Mouse (Mus musculus): ENCODE measurements around the gene Carnmt1.

Carnmt1 gene

DNA sequence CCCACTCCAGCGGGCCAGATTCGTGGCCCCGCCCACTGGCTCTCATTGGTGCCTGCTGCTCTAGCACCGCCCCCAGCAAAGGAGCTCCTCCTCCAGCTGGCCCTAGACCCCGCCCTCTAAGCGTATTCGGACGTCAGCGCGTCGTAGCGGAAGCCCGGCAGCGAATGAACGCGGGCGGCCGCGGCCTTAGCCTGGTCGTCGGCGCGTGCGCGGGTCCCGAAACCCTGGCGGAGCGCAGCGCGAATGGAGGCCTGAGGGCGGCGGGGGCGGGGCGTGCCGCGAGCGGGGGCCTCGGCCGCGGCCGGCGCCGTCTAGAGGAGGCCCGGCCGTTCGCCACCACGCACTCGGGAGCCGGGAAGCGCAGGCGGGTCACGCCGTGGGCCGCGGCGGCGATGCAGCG, at the start of gene Carnmt1:
TSS of gene Carnmt1 (plus strand) at position 157 of the 400 bp plus-strand sequence.
- peak; percentile 96 for DNase-seq (ENCODE audit: low read depth)

GRCm38 (mm10) chr19:18623894-18624293, 46.7 kb upstream of the Carnmt1 start:
- DNase-seq (ENCODE audit: low read depth), result no peak

DNA sequence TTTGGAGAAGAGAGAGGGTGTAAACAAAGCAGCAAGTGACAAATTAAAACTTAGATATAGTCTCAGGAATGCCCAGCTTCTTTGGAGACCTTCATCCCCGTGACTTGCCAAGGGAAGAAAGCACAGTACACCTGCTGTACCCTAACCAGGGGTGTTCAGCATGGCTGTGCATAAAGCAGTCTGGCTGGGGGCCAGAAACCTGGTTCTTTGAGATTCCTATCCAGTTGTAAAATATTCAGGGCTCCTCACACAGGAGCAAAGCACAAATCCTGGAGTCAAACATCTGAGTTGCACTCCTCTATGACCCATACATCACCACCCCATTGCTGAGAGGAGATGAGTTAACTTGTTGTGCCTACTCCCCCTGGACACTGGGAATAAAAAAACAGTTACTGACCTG, 41.0 kb upstream of the Carnmt1 start:
- no peak for DNase-seq (ENCODE audit: low read depth)

DNA sequence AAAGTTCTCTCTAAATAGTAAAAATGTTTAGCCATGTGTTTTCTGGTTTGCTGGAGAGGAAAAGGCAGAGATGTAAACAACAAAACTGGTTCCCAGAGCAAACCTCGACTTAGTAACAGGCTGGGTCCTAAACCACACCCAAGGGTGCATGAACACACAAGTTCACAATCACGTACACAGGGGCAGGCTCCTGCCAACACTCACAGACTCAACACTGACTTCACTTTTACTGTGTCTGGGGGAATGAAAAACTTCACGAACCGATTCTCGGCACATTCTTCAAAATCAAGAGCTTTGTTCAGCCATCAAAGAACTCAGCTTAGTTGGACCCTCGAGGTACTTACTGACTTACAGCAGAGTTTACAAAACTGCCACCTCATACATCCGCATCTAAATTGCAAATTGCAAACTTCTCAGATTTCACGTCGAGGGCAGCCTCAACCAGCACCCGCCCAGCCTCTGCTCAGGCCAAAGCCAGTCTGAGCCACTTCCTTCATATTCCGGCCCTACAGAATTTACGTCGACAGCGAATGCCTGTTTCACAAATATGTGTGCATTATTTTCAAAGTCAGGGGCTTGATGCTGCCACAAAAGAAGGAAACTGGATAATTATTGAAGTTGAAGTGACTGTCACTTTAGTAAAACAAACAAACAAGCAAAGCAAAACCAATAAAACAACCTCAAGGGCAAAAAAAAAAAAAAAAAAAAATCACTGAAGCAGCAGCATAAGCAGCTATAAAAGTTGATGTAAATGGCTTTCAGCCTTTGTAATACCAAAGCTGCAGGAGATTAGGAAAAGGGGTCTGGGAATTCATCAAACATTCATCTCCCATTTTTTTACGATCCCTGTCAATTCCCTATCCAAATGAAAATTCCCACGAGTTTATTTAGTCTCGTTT, 40.1 kb upstream of the Carnmt1 start:
- no peak for DNase-seq (ENCODE audit: low read depth)

GRCm38 (mm10) chr19:18631161-18631643, 39.4 kb upstream of the Carnmt1 start:
- no peak for DNase-seq (ENCODE audit: low read depth)

GRCm38 (mm10) chr19:18631644-18632219, 38.8 kb upstream of the Carnmt1 start, which contains the start of the genes Ostf1 and Nmrk1:
Gene Ostf1 (minus strand): TSS chr19:18631823.
Gene Nmrk1 (plus strand): TSS chr19:18631950.
- peak; percentile 93 for DNase-seq (ENCODE audit: low read depth)

DNA sequence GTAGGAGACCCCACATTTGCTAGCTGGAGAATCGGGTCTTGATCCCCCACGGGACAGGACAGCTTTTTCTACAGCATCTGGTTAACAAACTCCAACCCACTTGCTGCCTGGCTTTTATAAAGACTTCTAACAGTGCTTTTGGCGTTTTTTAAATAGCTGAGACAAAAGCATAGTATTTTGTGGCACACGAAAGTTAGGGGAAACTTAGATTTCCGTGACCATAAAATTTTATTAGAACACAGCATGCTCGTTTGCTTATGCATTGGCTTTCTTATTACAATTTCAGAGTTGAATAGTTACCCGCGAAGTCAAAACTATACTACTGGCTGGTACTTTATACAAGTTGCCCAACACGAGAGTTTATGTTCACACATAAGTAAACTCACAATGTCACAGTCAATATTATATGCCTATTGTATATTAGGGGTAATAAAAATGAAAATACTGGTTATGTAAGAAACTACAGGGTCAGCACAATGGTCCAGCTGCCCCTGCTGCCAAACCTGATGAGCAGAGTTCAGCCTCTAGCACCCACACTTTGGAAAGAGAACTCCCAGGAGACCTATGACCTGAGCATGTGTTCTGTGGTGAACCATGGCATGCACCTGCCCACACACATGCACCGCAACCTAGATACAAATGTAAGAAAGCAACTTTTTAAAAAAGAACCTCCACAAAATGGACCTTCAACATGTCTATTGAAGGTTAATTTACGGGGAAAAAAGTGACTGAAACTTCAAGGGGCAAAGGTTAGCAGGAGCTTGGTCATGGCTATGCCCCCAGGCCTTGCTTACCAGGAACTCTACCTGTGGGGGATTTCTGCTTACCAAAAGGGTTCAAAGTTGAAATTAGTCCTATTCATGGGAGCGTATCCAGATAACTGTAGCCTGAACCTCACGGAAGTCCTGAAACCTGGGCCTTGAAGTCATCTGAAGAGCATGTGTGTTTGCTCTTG, 38.1 kb upstream of the Carnmt1 start:
- DNase-seq (ENCODE audit: low read depth), result no peak

DNA sequence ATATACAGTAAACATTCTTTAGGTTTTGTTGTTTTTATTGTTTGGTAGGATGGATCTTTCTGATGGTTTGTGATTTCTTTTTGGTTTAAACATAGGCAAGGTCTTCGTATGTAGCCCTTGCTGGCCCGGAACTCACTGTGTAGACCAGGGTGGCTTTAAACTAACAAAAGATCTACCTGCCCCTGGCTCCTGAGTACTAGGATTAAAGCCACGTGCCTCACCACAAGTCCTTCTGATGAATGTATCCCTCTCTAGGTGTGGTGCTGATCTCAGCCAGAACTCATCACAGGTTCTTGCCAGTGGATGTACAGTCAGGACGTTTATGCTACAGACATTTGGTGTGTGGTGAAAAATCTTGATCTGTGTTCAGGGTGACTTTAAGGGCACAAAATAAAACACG, 32.6 kb upstream of the Carnmt1 start:
- DNase-seq (ENCODE audit: low read depth), result no peak

GRCm38 (mm10) chr19:18638949-18639348, 31.6 kb upstream of the Carnmt1 start:
- DNase-seq (ENCODE audit: low read depth), result no peak

GRCm38 (mm10) chr19:18639552-18639951, 31.0 kb upstream of the Carnmt1 start:
- DNase-seq (ENCODE audit: low read depth), result no peak

DNA sequence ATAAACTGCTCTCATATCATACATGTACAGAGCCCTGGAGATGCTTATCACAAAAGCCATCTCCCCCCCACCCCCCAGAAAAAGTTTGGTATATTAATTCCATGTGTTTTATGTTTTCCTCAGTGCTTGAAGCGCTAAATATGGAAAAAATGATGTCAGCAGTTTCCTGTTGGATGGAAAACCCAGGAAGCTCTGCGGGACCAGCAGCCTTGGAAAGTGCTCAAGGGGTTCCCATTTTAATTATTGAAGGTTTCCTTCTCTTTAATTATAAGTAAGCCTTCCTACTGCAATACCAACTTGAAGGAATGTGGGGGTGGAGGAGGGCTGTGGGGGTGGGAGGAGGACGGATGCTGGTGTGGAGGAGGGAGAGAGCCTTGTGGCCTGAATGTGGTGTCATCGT, 29.6 kb upstream of the Carnmt1 start:
- DNase-seq (ENCODE audit: low read depth), result no peak

- DNase-seq (ENCODE audit: low read depth), result no peak
Observed at GRCm38 (mm10) chr19:18643411-18643810, 27.2 kb upstream of the Carnmt1 start.

GRCm38 (mm10) chr19:18644084-18644483, 26.5 kb upstream of the Carnmt1 start:
- DNase-seq (ENCODE audit: low read depth), result no peak

GRCm38 (mm10) chr19:18646397-18646796, 24.2 kb upstream of the Carnmt1 start:
- no peak for DNase-seq (ENCODE audit: low read depth)

DNA sequence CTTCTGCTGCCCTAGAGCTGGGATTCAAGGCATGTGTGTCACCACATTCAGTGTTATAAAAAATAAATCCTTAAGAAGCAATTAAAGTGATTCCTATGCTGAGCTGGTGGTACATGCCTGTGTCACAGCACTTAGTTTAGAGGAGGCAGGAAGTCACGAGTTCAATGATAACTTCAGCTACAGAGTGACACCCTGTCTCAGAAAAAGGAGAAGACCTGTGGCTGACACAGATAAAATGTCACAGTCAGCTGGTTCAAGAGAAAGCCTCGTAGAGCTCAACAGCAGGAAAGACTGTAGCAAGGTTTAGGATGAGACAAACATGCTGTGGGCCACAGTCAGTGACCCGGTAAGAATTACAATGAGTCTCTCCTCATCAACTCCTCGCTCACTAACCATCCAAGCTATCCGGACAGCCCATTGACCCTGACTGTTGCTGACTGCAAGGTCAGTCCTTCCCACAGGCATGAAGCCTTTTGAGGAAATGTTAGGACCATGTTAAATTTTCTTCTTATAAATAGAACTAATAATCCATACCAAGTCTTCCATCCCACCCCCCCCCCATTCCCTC, 23.6 kb upstream of the Carnmt1 start:
- no peak for DNase-seq (ENCODE audit: low read depth)

GRCm38 (mm10) chr19:18647775-18648557, 22.6 kb upstream of the Carnmt1 start:
- DNase-seq (ENCODE audit: low read depth), result no peak

GRCm38 (mm10) chr19:18648558-18648945, 22.0 kb upstream of the Carnmt1 start:
- DNase-seq (ENCODE audit: low read depth), result no peak

GRCm38 (mm10) chr19:18649955-18650354, 20.6 kb upstream of the Carnmt1 start:
- no peak for DNase-seq (ENCODE audit: low read depth)

DNA sequence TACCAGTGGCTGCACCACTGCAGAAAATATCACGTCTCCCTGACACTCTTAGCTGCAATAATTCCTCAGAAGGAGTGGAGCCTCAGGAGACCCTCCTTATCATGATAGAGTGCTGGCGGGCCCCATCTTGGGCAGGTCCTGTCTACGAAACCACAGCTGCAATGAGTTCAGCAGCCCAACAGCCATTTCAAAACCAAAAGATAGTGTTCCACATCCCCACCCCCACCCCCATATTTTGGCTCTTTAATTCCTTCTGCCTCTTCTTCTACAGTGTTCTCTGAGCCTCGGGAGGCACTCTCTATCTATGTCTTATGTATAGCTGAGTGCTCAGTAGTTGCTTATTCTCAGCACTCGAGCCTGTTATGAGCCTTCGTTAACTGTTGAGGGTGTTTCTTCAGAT, 20.1 kb upstream of the Carnmt1 start:
- DNase-seq (ENCODE audit: low read depth), result no peak

DNA sequence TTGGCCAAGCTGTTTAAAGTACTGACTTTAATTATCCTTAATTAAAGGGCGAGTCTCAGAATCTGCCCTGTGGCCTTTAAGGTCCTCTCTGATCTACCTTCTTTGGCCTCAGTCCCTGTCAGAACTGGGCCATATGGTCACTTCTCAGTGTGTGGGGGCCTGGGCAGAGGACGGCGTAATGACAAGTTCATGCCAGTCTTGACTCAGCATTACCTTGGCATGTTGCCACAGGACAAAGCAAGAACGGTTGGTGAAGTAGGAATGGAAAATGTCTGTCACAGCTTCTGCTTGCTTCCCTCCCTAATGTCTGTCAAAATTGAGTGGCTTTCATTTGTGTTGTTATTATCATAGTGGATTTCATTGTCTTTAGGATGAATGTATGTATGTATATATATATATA, 18.0 kb upstream of the Carnmt1 start:
- no peak for DNase-seq (ENCODE audit: low read depth)

DNA sequence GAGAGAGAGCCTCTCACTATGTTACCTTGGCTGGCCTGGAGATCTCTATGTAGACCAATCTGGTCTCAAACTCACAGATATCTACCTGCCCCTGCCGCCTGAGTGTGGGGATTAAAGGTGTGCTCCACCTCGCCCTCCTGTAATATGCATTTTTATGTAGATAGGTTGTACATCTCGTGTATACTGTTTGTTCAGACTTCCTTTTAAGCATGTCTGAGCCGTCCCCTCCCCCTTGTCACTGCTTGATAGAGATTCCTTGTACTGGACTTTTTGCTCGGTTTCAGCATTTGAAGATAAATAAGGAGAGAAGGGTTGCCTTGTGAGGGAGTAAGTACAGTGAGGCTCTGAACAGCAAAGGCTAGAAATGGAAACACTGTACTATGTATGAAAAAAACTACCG, 17.5 kb upstream of the Carnmt1 start:
- no peak for DNase-seq (ENCODE audit: low read depth)

Measured in fibroblast of lung, adult 2 months (primary cell).